Mouse (Mus musculus): ENCODE measurements around the gene Crhr1.
A peak's percentile ranks its signal among the peaks of the same experiment; 100 is the strongest.

The Crhr1 gene

GRCm38 (mm10) chr11:104133442-104133983, 858 bp downstream of the Crhr1 start:
- no peak for DNase-seq (ENCODE audit: low spot score in 2 of 2)

GRCm38 (mm10) chr11:104138976-104139375, 6.3 kb downstream of the Crhr1 start:
- no peak for DNase-seq (ENCODE audit: low spot score in 2 of 2)

- DNase-seq (ENCODE audit: low spot score in 2 of 2) = no peak
Observed at GRCm38 (mm10) chr11:104144930-104145329, 12.3 kb downstream of the Crhr1 start.

GRCm38 (mm10) chr11:104148787-104149186, 16.1 kb downstream of the Crhr1 start:
- no peak for DNase-seq (ENCODE audit: low spot score in 2 of 2)

GRCm38 (mm10) chr11:104150911-104151310, 18.3 kb downstream of the Crhr1 start:
- no peak for DNase-seq (ENCODE audit: low spot score in 2 of 2)

GRCm38 (mm10) chr11:104154332-104154731, 21.7 kb downstream of the Crhr1 start:
- DNase-seq (ENCODE audit: low spot score in 2 of 2) = no peak

GRCm38 (mm10) chr11:104154820-104155635, 22.4 kb downstream of the Crhr1 start:
- DNase-seq (ENCODE audit: low spot score in 2 of 2) = peak in 1 of 2 experiments; percentile 77

GRCm38 (mm10) chr11:104155899-104156298, 23.2 kb downstream of the Crhr1 start:
- no peak for DNase-seq (ENCODE audit: low spot score in 2 of 2)

GRCm38 (mm10) chr11:104156391-104156790, 23.7 kb downstream of the Crhr1 start:
- DNase-seq (ENCODE audit: low spot score in 2 of 2) = no peak

- peak; percentile 63 to 80 for DNase-seq (ENCODE audit: low spot score in 2 of 2)
Observed at GRCm38 (mm10) chr11:104157603-104158259, 25.1 kb downstream of the Crhr1 start.

- DNase-seq (ENCODE audit: low spot score in 2 of 2) = no peak
Observed at GRCm38 (mm10) chr11:104158260-104158907, 25.7 kb downstream of the Crhr1 start.

- no peak for DNase-seq (ENCODE audit: low spot score in 2 of 2)
Observed at GRCm38 (mm10) chr11:104159769-104160272, 27.2 kb downstream of the Crhr1 start.

- no peak for DNase-seq (ENCODE audit: low spot score in 2 of 2)
Observed at GRCm38 (mm10) chr11:104161153-104161552, 28.5 kb downstream of the Crhr1 start.

- no peak for DNase-seq (ENCODE audit: low spot score in 2 of 2)
Observed at GRCm38 (mm10) chr11:104164257-104164656, 31.6 kb downstream of the Crhr1 start.

- DNase-seq (ENCODE audit: low spot score in 2 of 2) = peak; percentile 64 to 87
Observed at GRCm38 (mm10) chr11:104171281-104171781, 38.7 kb downstream of the Crhr1 start.

- DNase-seq (ENCODE audit: low spot score in 2 of 2) = no peak
Observed at GRCm38 (mm10) chr11:104178893-104179292, 46.2 kb downstream of the Crhr1 start.

- DNase-seq (ENCODE audit: low spot score in 2 of 2) = peak in 1 of 2 experiments; percentile 53
Observed at GRCm38 (mm10) chr11:104179804-104180203, 47.1 kb downstream of the Crhr1 start.

- DNase-seq (ENCODE audit: low spot score in 2 of 2) = no peak
Observed at GRCm38 (mm10) chr11:104182141-104182540, 49.5 kb downstream of the Crhr1 start.

- no peak for DNase-seq (ENCODE audit: low spot score in 2 of 2)
Observed at GRCm38 (mm10) chr11:104186135-104186836, 53.6 kb downstream of the Crhr1 start, which contains the start of gene Sppl2c. Sppl2c (plus strand) TSS chr11:104186327.

GRCm38 (mm10) chr11:104186837-104187150, 54.1 kb downstream of the Crhr1 start:
- no peak for DNase-seq (ENCODE audit: low spot score in 2 of 2)

- DNase-seq (ENCODE audit: low spot score in 2 of 2) = no peak
Observed at GRCm38 (mm10) chr11:104187766-104188165, 55.1 kb downstream of the Crhr1 start.
